ENCODE assay signal across 14 mouse cellular contexts in genomic region chr13:113736468-113736867, GRCm38 (mm10).
"Had no signal": no experiment of that assay in that cellular context is flagged by ENCODE, and none has a peak within 500 bp of the region (broad histone marks: within the 10 kb centered on the region; RNA-seq: fewer than 3 reads in every experiment).

No protein-coding gene starts in this region.

- H3K4me2 ChIP-seq: kidney, embryonic 15.5 days; liver, embryonic 13.5 days; midbrain, embryonic 13.5 days had no signal

- H3K4me3 ChIP-seq: kidney, embryonic 15.5 days; left cerebral cortex, adult 2 months; liver, embryonic 13.5 days; midbrain, embryonic 13.5 days had no signal

- H3K9ac ChIP-seq: kidney, embryonic 15.5 days; liver, embryonic 13.5 days; midbrain, embryonic 13.5 days had no signal

- H3K27me3 ChIP-seq: kidney, embryonic 15.5 days; liver, embryonic 13.5 days had no signal

- H3K27ac ChIP-seq: kidney, embryonic 15.5 days; left cerebral cortex, adult 2 months; liver, embryonic 13.5 days; macrophage; midbrain, embryonic 13.5 days had no signal

- H3K9me3 ChIP-seq: kidney, embryonic 15.5 days; liver, embryonic 13.5 days; midbrain, embryonic 13.5 days had no signal

- ATAC-seq: midbrain, embryonic 13.5 days; midbrain, embryonic 16.5 days had no signal

- H3K4me1 ChIP-seq: liver, embryonic 13.5 days had no signal

- DNase-seq: kidney, adult 8-10 months; kidney, postnatal 10 days; kidney, postnatal 36 days; layer of hippocampus, postnatal 36 days; liver, embryonic 13.5 days; lung, adult 2 months; thymus, adult 2 months; thymus, postnatal 14 days; thymus, postnatal 4 days had no signal

- H3K36me3 ChIP-seq: kidney, embryonic 15.5 days; liver, embryonic 13.5 days; midbrain, embryonic 13.5 days had no signal
